Mouse (Mus musculus) liver, embryonic 13.5 days (tissue): ENCODE data around the gene Ssmem1. TPM values are rescaled to one million over a fixed set of nuclear protein-coding genes. Genes with fewer than 3 reads are reported as not detected.

Experiments used
- ATAC-seq: fragments of 200-750 bp; cut with Nextera tagmentation; 2 replicates; pipeline ENCODE4 v1.8.0; 2017; ENCODE audit warnings: low read depth, mild to moderate bottlenecking, moderate number of reproducible peaks, moderate library complexity
- DNase-seq: peaks from one replicate; pipeline ENCODE4 v3.0.0; 2022
- H3K27ac ChIP-seq: fragments of 300-500 bp; sonication (generic); 2 replicates; pipeline ENCODE4 v1.5.1; 2015; ENCODE audit warnings: moderate library complexity, mild to moderate bottlenecking, inconsistent platforms
- H3K27me3 ChIP-seq: fragments of 300-500 bp; sonication (generic); 2 replicates; pipeline ENCODE4 v1.6.1; 2015; ENCODE audit warnings: mild to moderate bottlenecking, inconsistent platforms
- H3K36me3 ChIP-seq: fragments of 300-500 bp; sonication (generic); 2 replicates; pipeline ENCODE4 v1.6.1; 2015; ENCODE audit warnings: mild to moderate bottlenecking, inconsistent platforms
- H3K4me1 ChIP-seq: fragments of 300-500 bp; sonication (generic); replicated peaks from 2 replicates; pipeline ENCODE4 v1.6.1; 2015; ENCODE audit warnings: inconsistent platforms
- H3K4me2 ChIP-seq: fragments of 300-500 bp; sonication (generic); 2 replicates; pipeline ENCODE4 v1.6.1; 2015; ENCODE audit warnings: inconsistent platforms, mild to moderate bottlenecking, moderate library complexity
- H3K4me3 ChIP-seq: fragments of 300-500 bp; sonication (generic); replicated peaks from 2 replicates; pipeline ENCODE4 v1.5.1; 2015; ENCODE audit warnings: mild to moderate bottlenecking, inconsistent platforms
- H3K9ac ChIP-seq: fragments of 300-500 bp; sonication (generic); 2 replicates; pipeline ENCODE4 v1.6.1; 2015; ENCODE audit warnings: mild to moderate bottlenecking, inconsistent platforms
- H3K9me3 ChIP-seq: fragments of 300-500 bp; sonication (generic); replicated peaks from 2 replicates; pipeline ENCODE4 v1.6.1; 2016; ENCODE audit warnings: inconsistent platforms
- WGBS: fragments of 180-500 bp; shearing (Covaris S2); methylation state at CpG from one replicate; pipeline ENCODE4 v1.1.7; 2015; ENCODE audit not compliant: insufficient replicate concordance; 5-methylcytosine and 5-hydroxymethylcytosine counted together
- polyA plus RNA-seq: library from polyadenylated mRNA; unstranded; fragments of >200 nt; fragmentation: Nextera tagmentation; extraction: Ambion mirVana; gene quantifications from 2 replicates; pipeline ENCODE4 v1.2.1, GENCODE M21; 2015

Ssmem1 gene
- polyA plus RNA-seq, 1 experiment from 2014 or later: 0.12 TPM

GRCm38 (mm10) chr6:30526586-30527515 lies 17.2 kb downstream of the Ssmem1 start:
- Histone ChIP-seq H3K4me1 (0 out of 2 replicates have a peak, but pooled peaks cover 5% of the 10 kb centered on the region), H3K9ac (no peak overlapping the region), H3K4me2 (0 out of 2 replicates have a peak overlapping the region, but pooled peaks have one; percentile 10), H3K9me3 (no peaks in the 10 kb centered on the region), H3K27ac (peak overlapping the region; percentile 43), H3K27me3 (peaks cover 17% of the 10 kb centered on the region), H3K36me3 (no peaks in the 10 kb centered on the region), H3K4me3 (no peak overlapping the region)
- DNase-seq (no peak), ATAC-seq (no peak)
- WGBS: 27% methylated on average over 19 of the region's 19 CpGs

- no peaks in the 10 kb centered on the region for H3K9me3 ChIP-seq
- H3K4me3 ChIP-seq: no peak overlapping the region
- H3K9ac ChIP-seq: no peak overlapping the region
- WGBS: 54% methylated on average over 6 of the region's 6 CpGs
- H3K4me2 ChIP-seq: no peak overlapping the region
- 0 out of 2 replicates have a peak, but pooled peaks cover 5% of the 10 kb centered on the region for H3K4me1 ChIP-seq
- DNase-seq: no peak
- no peak overlapping the region for H3K27ac ChIP-seq
- ATAC-seq: no peak
- H3K27me3 ChIP-seq: peaks cover 17% of the 10 kb centered on the region
- no peaks in the 10 kb centered on the region for H3K36me3 ChIP-seq
Measured at GRCm38 (mm10) chr6:30528800-30529199, 19.2 kb downstream of the Ssmem1 start.

DNA sequence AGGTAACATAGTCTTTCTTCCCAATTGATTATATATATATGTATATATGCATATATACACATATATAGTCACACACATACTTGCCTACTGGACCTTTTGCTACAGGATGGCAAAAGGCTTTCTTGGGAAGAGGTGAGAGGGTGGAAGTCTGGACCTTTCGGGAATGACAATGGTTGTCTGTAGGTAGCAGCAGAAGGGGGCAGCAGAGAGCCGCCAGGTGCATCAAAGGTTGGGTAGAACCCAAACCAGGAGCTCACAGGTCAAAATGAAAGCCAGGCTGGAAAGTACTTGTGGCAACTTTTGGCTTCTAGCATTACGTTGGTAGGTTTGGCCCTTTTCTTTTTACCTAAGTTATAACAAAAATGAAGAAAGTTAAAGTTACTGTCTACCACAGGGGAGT lies 25.7 kb downstream of the Ssmem1 start:
- DNase-seq: no peak
- no peaks in the 10 kb centered on the region for H3K27me3 ChIP-seq
- H3K4me2 ChIP-seq: no peak overlapping the region
- H3K27ac ChIP-seq: no peak overlapping the region
- 23% methylated on average over 3 of the region's 3 CpGs for WGBS
- no peak overlapping the region for H3K4me3 ChIP-seq
- H3K4me1 ChIP-seq: no peaks in the 10 kb centered on the region
- H3K9ac ChIP-seq: no peak overlapping the region
- ATAC-seq: no peak
- H3K9me3 ChIP-seq: no peaks in the 10 kb centered on the region
- H3K36me3 ChIP-seq: no peaks in the 10 kb centered on the region

DNA sequence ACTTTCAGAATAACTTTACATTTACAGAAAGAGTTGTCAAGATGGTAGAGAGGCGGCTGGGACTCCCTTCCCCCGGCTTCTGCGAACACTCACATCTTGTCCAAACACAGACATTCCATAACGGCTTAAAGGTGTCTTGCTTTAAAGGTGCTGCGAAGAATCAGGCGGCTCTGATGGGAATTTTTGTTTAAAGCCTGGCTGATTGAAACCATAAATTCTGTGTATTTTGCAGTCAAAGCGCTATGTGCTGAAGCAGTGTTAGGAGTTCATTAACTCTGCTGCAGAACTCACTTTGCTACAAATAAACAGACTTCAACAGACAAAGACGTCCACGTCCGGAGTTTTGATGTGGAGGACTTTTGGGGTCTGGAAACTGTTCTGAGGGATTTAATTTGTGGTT lies 28.6 kb downstream of the Ssmem1 start:
- DNase-seq (no peak), ATAC-seq (no peak)
- Histone ChIP-seq H3K4me2 (no peak overlapping the region), H3K9ac (no peak overlapping the region), H3K4me1 (no peaks in the 10 kb centered on the region), H3K27ac (no peak overlapping the region), H3K36me3 (no peaks in the 10 kb centered on the region), H3K4me3 (no peak overlapping the region), H3K9me3 (no peaks in the 10 kb centered on the region), H3K27me3 (peaks cover 20% of the 10 kb centered on the region)
- WGBS: 64% methylated on average over 10 of the region's 10 CpGs

- H3K27ac ChIP-seq: no peak overlapping the region
Measured at GRCm38 (mm10) chr6:30538800-30539199, 29.2 kb downstream of the Ssmem1 start.

DNA sequence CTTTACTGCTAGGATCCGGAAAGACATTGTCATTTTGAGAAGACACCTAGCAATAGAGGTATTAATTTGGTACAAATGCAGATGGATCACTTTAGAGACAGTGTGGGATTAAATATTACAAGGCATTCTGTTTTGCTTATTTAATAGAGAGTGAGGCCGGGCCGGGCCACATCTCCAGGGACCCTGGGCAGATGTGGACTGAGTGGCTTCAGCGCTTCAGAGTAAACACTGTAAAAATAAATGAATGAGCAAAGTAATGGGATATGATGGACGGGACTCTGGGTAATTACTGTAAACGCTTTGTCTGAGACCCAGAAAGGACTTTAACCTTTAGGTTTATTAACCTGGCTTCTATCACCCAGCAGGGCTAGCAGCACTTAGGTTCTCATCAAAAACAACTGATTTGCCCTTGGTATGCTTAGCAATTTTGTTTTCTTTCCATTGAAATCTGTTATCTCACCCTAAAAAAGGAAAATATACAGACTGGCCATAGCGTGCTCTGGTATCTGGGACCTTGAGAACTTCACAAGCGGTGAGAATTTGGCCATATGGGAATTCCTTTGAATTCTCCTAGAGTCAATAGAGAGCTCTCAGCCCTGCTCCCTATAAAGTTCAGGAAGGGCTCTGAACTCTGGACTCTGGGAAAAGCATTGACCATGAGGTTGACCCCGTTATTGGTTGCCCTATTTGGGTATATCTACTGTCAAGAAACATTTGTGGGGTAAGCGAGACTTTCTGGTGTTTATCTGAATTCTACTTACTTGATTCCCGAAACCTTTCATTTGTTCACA lies 31.6 kb downstream of the Ssmem1 start, which contains the start of gene Cpa2:
Cpa2 (plus strand) TSS at position 574 of the 791 bp plus-strand sequence.
- ATAC-seq (no peak), DNase-seq (no peak)
- no peaks in the 10 kb centered on the region for H3K36me3 ChIP-seq
- 65% methylated on average over 11 of the region's 11 CpGs for WGBS
- H3K27ac ChIP-seq: no peak within 1 kb of the TSS
- H3K4me3 ChIP-seq: no peak within 1 kb of the TSS
- no peaks in the 10 kb centered on the region for H3K4me1 ChIP-seq
- peaks cover 48% of the 10 kb centered on the region for H3K27me3 ChIP-seq
- no peaks in the 10 kb centered on the region for H3K9me3 ChIP-seq
- no peak within 1 kb of the TSS for H3K4me2 ChIP-seq
- no peak within 1 kb of the TSS for H3K9ac ChIP-seq

More at GRCm38 (mm10) chr6:30538800-30539199, 29.2 kb downstream of the Ssmem1 start:
- Histone ChIP-seq H3K4me1 (no peaks in the 10 kb centered on the region), H3K4me2 (no peak overlapping the region), H3K9me3 (no peaks in the 10 kb centered on the region), H3K36me3 (no peaks in the 10 kb centered on the region), H3K9ac (no peak overlapping the region), H3K27me3 (peaks cover 26% of the 10 kb centered on the region), H3K4me3 (no peak overlapping the region)
- DNase-seq (no peak), ATAC-seq (no peak)
- 62% methylated on average over 5 of the region's 5 CpGs for WGBS

DNA sequence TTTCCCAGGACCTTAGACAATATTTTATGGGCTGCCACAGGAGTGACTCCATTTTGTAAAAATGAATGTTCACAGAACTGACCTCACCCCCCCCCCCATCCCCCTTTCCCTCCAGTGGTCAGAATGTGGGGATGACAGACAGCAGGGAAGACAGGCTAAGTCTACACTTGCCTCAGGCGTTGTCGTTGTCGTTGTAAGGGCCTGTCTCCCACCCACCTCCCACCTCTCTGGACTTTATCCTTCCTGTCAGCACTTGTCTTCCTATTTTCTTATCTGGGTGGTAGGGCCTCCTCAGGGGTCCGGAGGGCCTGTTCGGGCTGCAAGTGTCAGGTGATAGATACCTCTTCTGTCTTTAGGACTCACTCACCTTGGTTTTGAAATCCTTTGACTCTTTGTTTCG lies 32.6 kb downstream of the Ssmem1 start:
- peaks cover 58% of the 10 kb centered on the region for H3K27me3 ChIP-seq

DNA sequence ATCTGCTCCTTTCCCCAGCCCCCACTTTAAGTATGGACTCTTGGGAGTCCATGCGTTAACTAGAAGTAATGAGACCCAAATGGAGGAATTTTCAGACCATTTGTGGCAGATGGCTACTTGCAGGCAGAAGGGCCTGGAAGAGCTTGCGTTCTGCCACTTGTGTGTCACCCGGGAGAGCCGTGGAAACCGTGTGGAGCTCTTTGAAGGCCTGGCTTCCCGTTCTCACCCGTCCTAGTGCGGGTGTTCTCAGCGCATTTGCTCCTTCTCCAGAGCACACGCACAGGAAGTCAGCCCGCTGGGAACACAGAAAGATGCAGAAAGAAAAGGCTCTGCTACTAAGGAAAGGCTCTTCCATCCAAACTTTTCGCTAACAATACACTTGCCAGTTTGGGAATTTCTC lies 33.4 kb downstream of the Ssmem1 start:
- Histone ChIP-seq H3K4me3 (no peak overlapping the region), H3K4me1 (peaks cover 9% of the 10 kb centered on the region; the same call in 1 of the 2 replicates), H3K9ac (no peak overlapping the region), H3K9me3 (no peaks in the 10 kb centered on the region), H3K36me3 (no peaks in the 10 kb centered on the region), H3K27me3 (peaks cover 66% of the 10 kb centered on the region), H3K27ac (no peak overlapping the region), H3K4me2 (no peak overlapping the region)
- no peak for DNase-seq
- WGBS: 29% methylated on average over 12 of the region's 12 CpGs
- ATAC-seq: no peak

More for the DNA sequence above, 32.6 kb downstream of the Ssmem1 start:
- Histone ChIP-seq H3K4me1 (peaks cover 4% of the 10 kb centered on the region; the same call in 1 of the 2 replicates), H3K4me3 (no peak overlapping the region), H3K4me2 (no peak overlapping the region), H3K27ac (no peak overlapping the region), H3K9ac (no peak overlapping the region), H3K9me3 (no peaks in the 10 kb centered on the region), H3K36me3 (no peaks in the 10 kb centered on the region)
- WGBS: 30% methylated on average over 6 of the region's 6 CpGs
- DNase-seq (no peak), ATAC-seq (no peak)

DNA sequence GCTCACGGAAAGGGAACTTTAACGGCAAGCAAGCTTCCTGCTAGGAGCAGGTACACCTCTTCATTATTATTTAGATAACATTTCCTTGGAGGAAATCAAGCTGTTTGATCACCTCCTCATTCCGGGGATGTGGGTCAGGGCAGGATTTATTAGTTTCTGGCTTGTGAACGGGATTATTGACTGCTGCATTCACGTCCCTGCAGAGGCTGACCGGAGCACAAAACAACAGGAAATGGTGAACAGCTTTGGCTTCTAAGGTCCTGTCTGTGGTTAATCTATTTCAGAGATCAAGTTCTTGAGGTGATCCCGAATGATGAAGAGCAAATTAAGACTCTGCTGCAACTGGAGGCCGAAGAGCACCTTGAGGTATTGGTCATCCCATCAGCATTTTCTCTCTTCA lies 34.2 kb downstream of the Ssmem1 start:
- 22% methylated on average over 8 of the region's 8 CpGs for WGBS
- Histone ChIP-seq H3K4me1 (peaks cover 10% of the 10 kb centered on the region; the same call in 1 of the 2 replicates), H3K4me2 (no peak overlapping the region), H3K9ac (no peak overlapping the region), H3K27me3 (peaks cover 73% of the 10 kb centered on the region), H3K27ac (no peak overlapping the region), H3K9me3 (no peaks in the 10 kb centered on the region), H3K36me3 (no peaks in the 10 kb centered on the region), H3K4me3 (no peak overlapping the region)
- DNase-seq (no peak), ATAC-seq (no peak)

GRCm38 (mm10) chr6:30545689-30546088 lies 36.0 kb downstream of the Ssmem1 start:
- no peak for ATAC-seq
- H3K27ac ChIP-seq: no peak overlapping the region
- H3K4me1 ChIP-seq: peaks cover 10% of the 10 kb centered on the region; the same call in 1 of the 2 replicates
- H3K4me2 ChIP-seq: no peak overlapping the region
- no peak overlapping the region for H3K9ac ChIP-seq
- no peaks in the 10 kb centered on the region for H3K36me3 ChIP-seq
- H3K9me3 ChIP-seq: no peaks in the 10 kb centered on the region
- WGBS: 70% methylated on average over 7 of the region's 7 CpGs
- H3K27me3 ChIP-seq: peaks cover 90% of the 10 kb centered on the region
- DNase-seq: no peak
- H3K4me3 ChIP-seq: no peak overlapping the region
